Comparison of ENCODE assay signal across 13 mouse cellular contexts in the genomic region with DNA sequence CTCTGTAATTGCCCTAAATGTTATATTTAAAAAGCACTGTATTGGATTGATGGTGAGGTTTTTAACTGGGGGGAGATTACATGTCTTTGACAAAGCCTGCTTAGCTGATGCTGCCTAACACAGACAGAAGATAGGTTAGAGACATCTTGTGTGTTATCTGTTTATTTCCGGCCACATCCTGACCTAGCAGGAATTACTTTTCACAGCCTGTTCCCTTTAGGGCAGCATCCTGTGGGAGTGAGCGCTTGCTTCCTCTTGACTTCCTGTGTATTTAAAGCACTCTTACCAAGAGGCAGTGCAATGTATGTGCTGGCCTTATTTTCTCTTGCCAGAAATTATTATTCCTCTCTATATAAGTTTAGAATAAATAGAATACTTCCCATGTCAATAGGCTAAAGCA.
DNase-seq lines count a peak whose midpoint lies in the region; ATAC-seq and TF ChIP-seq lines count a peak whose summit lies in the region.
"Had no signal": no experiment of that assay in that cellular context is flagged by ENCODE, and none has a peak within 500 bp of the region (broad histone marks: within the 10 kb centered on the region; RNA-seq: fewer than 3 reads in every experiment).

No protein-coding gene starts in this region.

- H3K36me3 ChIP-seq in kidney, postnatal 0 days (ENCODE audit: insufficient read depth, low read length): no peaks in the 10 kb centered on the region
- no peaks in the 10 kb centered on the region for H3K36me3 ChIP-seq in heart, embryonic 13.5 days
- H3K36me3 ChIP-seq: embryonic facial prominence, embryonic 15.5 days had no signal

- H3K27me3 ChIP-seq in kidney, postnatal 0 days (ENCODE audit: insufficient read depth, low read length): no peaks in the 10 kb centered on the region
- H3K27me3 ChIP-seq in heart, embryonic 13.5 days (replicated peaks): no peaks in the 10 kb centered on the region
- no peaks in the 10 kb centered on the region for H3K27me3 ChIP-seq in cerebellum, adult 2 months (ENCODE audit: control insufficient read depth, insufficient read depth, low read length)
- H3K27me3 ChIP-seq: embryonic facial prominence, embryonic 15.5 days had no signal

- WGBS in kidney, postnatal 0 days: 48% methylated on average over 2 of the region's 2 CpGs
- 45% methylated on average over 2 of the region's 2 CpGs for WGBS in heart, embryonic 13.5 days
- WGBS in cerebellum, adult 2 months: 85% methylated on average over 2 of the region's 2 CpGs

- intact Hi-C loops in left cerebral cortex, postnatal 14 days (cut with DNase I): no loop called here

- no peak overlapping the region for H3K4me2 ChIP-seq in kidney, postnatal 0 days (ENCODE audit: low read length)
- no peak overlapping the region for H3K4me2 ChIP-seq in heart, embryonic 13.5 days
- H3K4me2 ChIP-seq: embryonic facial prominence, embryonic 15.5 days had no signal

- H3K9ac ChIP-seq in kidney, postnatal 0 days (ENCODE audit: low read depth, low read length): no peak overlapping the region
- H3K9ac ChIP-seq in heart, embryonic 13.5 days: no peak overlapping the region
- H3K9ac ChIP-seq: embryonic facial prominence, embryonic 15.5 days had no signal

- 0 out of 2 replicates have a peak, but pooled peaks cover 5% of the 10 kb centered on the region for H3K4me1 ChIP-seq in kidney, postnatal 0 days (replicated peaks; ENCODE audit: insufficient read depth, low read length)
- H3K4me1 ChIP-seq in heart, embryonic 13.5 days: peaks cover 14% of the 10 kb centered on the region; the same call in 1 of the 2 replicates
- H3K4me1 ChIP-seq in cerebellum, adult 2 months (ENCODE audit: control insufficient read depth, insufficient read depth, low read length): no peaks in the 10 kb centered on the region
- H3K4me1 ChIP-seq: embryonic facial prominence, embryonic 15.5 days had no signal

- H3K27ac ChIP-seq in kidney, postnatal 0 days: no peak overlapping the region
- peak overlapping the region; percentile 28; the same call in 1 of the 2 replicates for H3K27ac ChIP-seq in heart, embryonic 13.5 days (replicated peaks)
- no peak overlapping the region for H3K27ac ChIP-seq in cerebellum, adult 2 months (ENCODE audit: insufficient read depth, low read length)
- H3K27ac ChIP-seq: embryonic facial prominence, embryonic 15.5 days had no signal

- H3K4me3 ChIP-seq in kidney, postnatal 0 days (replicated peaks; ENCODE audit: low read depth, low read length): no peak overlapping the region
- H3K4me3 ChIP-seq in heart, embryonic 13.5 days: no peak overlapping the region
- no peak overlapping the region for H3K4me3 ChIP-seq in cerebellum, adult 2 months (replicated peaks; ENCODE audit: insufficient read depth, low read depth, low read length)
- H3K4me3 ChIP-seq: embryonic facial prominence, embryonic 15.5 days had no signal

- ATAC-seq in kidney, postnatal 0 days (replicated peaks; ENCODE audit: low FRiP score, low read depth): no peak
- peak; percentile 55 for ATAC-seq in activated CD4-positive, CD25-positive, alpha-beta regulatory T cell, adult 4 months
- ATAC-seq in heart, embryonic 13.5 days (ENCODE audit: extremely low read depth, insufficient number of reproducible peaks, low FRiP score, low TSS enrichment): no peak
- ATAC-seq: forebrain, embryonic 16.5 days; hindbrain, embryonic 16.5 days had no signal

- no peak for TF ChIP-seq POLR2A in cerebellum, adult 2 months (IDR thresholded peaks at IDR 0.05; ENCODE audit: borderline replicate concordance, insufficient read depth, low read length)

- TF ChIP-seq CTCF in kidney, postnatal 0 days (IDR thresholded peaks at IDR 0.05; ENCODE audit: low read depth): no peak
- no peak for TF ChIP-seq CTCF in cerebellum, adult 2 months (IDR thresholded peaks at IDR 0.05; ENCODE audit: borderline replicate concordance, insufficient read depth, low read depth, low read length)

- H3K9me3 ChIP-seq in kidney, postnatal 0 days (replicated peaks; ENCODE audit: low read length): no peaks in the 10 kb centered on the region
- no peaks in the 10 kb centered on the region for H3K9me3 ChIP-seq in heart, embryonic 13.5 days
- H3K9me3 ChIP-seq: embryonic facial prominence, embryonic 15.5 days had no signal

- peak; percentile 42 for DNase-seq in kidney, postnatal 0 days (ENCODE audit: low spot score)
- no peak for DNase-seq in kidney, adult 11 months
- DNase-seq in lung, postnatal 36 days: peak; percentile 64
- no peak for DNase-seq in left cerebral cortex, postnatal 14 days (ENCODE audit: low spot score in 2 of 2)
- no peak for DNase-seq in cerebellum, adult 2 months
- DNase-seq: adrenal gland, adult 8-10 months; gastrocnemius, postnatal 36 days; thymus, adult 18-20 months had no signal

Comparison
In these comparisons a context has a peak if more than half of its experiments do, and no peak if none do; other contexts are left out.
1. DNase-seq: peak in kidney, postnatal 0 days (single experiment) and lung, postnatal 36 days (single experiment); none in kidney, adult 11 months (single experiment), left cerebral cortex, postnatal 14 days (0 of 2) and cerebellum, adult 2 months (0 of 2).